Mouse (Mus musculus) myocyte (in vitro differentiated cells): ENCODE measurements around the gene A530084C06Rik. TPM values are rescaled to one million over a fixed set of nuclear protein-coding genes. Genes with fewer than 3 reads are reported as not detected.

Source experiments
- H3K27me3 ChIP-seq: one replicate; pipeline ENCODE4 v1.6.1; 2011; ENCODE audit not compliant: control insufficient read depth, insufficient read depth, insufficient read length
- H3K36me3 ChIP-seq: one replicate; pipeline ENCODE4 v1.6.1; 2011; ENCODE audit not compliant: control insufficient read depth, insufficient read depth
- H3K4me2 ChIP-seq: one replicate; pipeline ENCODE4 v1.6.1; 2011; ENCODE audit warnings: low read depth, control low read depth
- H3K4me3 ChIP-seq: one replicate; pipeline ENCODE4 v1.5.1; 2011; ENCODE audit warnings: mild to moderate bottlenecking, control low read depth, moderate library complexity
- H3K79me2 ChIP-seq: one replicate; pipeline ENCODE4 v1.6.1; 2011; ENCODE audit not compliant: control insufficient read depth, insufficient read depth
- H3ac ChIP-seq: one replicate; pipeline ENCODE4 v1.6.1; 2011; ENCODE audit not compliant: control insufficient read depth, insufficient read length
- CEBPB ChIP-seq: IDR thresholded peaks from 2 replicates; pipeline ENCODE4 v1.6.1; 2011; ENCODE audit warnings: mild to moderate bottlenecking, moderate library complexity; ENCODE audit not compliant: poor library complexity, insufficient read depth, severe bottlenecking
- E2F4 ChIP-seq: IDR thresholded peaks from one replicate; pipeline ENCODE4 v1.6.1; 2011; ENCODE audit warnings: mild to moderate bottlenecking, control low read depth, moderate library complexity; ENCODE audit not compliant: insufficient read depth
- MAX ChIP-seq: IDR thresholded peaks from one replicate; pipeline ENCODE4 v1.6.1; 2011; ENCODE audit warnings: low read depth, mild to moderate bottlenecking, control low read depth
- MYOD1 ChIP-seq, 3 experiments: IDR thresholded peaks; one replicate each; pipeline ENCODE4 v1.6.1; 2011; ENCODE audit warnings: control low read depth in 2 of 3, low read depth in 2 of 3, mild to moderate bottlenecking in 2 of 3, moderate library complexity in 1 of 3; ENCODE audit not compliant: insufficient read length in 2 of 3, control insufficient read depth in 1 of 3
- MYOG ChIP-seq, 3 experiments: IDR thresholded peaks; one replicate each; pipeline ENCODE4 v1.6.1; 2011; ENCODE audit warnings: control low read depth in 2 of 3, low read depth in 2 of 3, mild to moderate bottlenecking in 2 of 3; ENCODE audit not compliant: insufficient read length in 2 of 3, control insufficient read depth in 1 of 3, insufficient read depth in 1 of 3
- POLR2A ChIP-seq: IDR thresholded peaks from one replicate; pipeline ENCODE4 v1.6.1; 2011; ENCODE audit warnings: low read depth, mild to moderate bottlenecking, control low read depth, moderate library complexity; ENCODE audit not compliant: insufficient read length
- POLR2AphosphoS2 ChIP-seq: IDR thresholded peaks from one replicate; pipeline ENCODE4 v1.6.1; 2011; ENCODE audit warnings: low read depth, control low read depth; ENCODE audit not compliant: insufficient read length
- REST ChIP-seq: IDR thresholded peaks from one replicate; pipeline ENCODE4 v1.6.1; 2011; ENCODE audit warnings: mild to moderate bottlenecking, control low read depth, moderate library complexity; ENCODE audit not compliant: insufficient read depth, insufficient read length
- SRF ChIP-seq: IDR thresholded peaks from one replicate; pipeline ENCODE4 v1.6.1; 2011; ENCODE audit warnings: low read depth; ENCODE audit not compliant: control insufficient read depth, insufficient read length
- TCF12 ChIP-seq: IDR thresholded peaks from one replicate; pipeline ENCODE4 v1.6.1; 2011; ENCODE audit warnings: mild to moderate bottlenecking, control low read depth; ENCODE audit not compliant: poor library complexity, insufficient read depth, severe bottlenecking
- TCF3 ChIP-seq: IDR thresholded peaks from one replicate; pipeline ENCODE4 v1.6.1; 2011; ENCODE audit warnings: low read depth, control low read depth; ENCODE audit not compliant: insufficient read length
- USF1 ChIP-seq: IDR thresholded peaks from one replicate; pipeline ENCODE4 v1.6.1; 2011; ENCODE audit warnings: low read depth, mild to moderate bottlenecking, control low read depth, moderate library complexity
- polyA plus RNA-seq: library from polyadenylated mRNA; unstranded; fragments of >200 nt; fragmentation: generic; extraction: Trizol; gene quantifications from one replicate; pipeline ENCODE4 v1.2.1, GENCODE M21; 2012; ENCODE audit warnings: missing spikeins

The A530084C06Rik gene
- polyA plus RNA-seq, 1 experiment = not detected

- no peaks in the 10 kb centered on the region for H3K79me2 ChIP-seq
- H3K36me3 ChIP-seq = no peaks in the 10 kb centered on the region
- H3K27me3 ChIP-seq = no peaks in the 10 kb centered on the region
- H3K4me3 ChIP-seq = no peak overlapping the region
- H3K4me2 ChIP-seq = no peak overlapping the region
- H3ac ChIP-seq = no peak overlapping the region
- TF ChIP-seq REST (no peak), TCF3 (no peak), TCF12 (no peak), POLR2A (no peak), POLR2AphosphoS2 (no peak), E2F4 (no peak), USF1 (no peak), CEBPB (no peak), MYOD1 (IDR thresholded peaks at IDR 0.05; ENCODE audit: control insufficient read depth in 1 of 3, insufficient read length in 2 of 3, low read depth in 2 of 3) (no peak), SRF (no peak), MYOG (IDR thresholded peaks at IDR 0.05; ENCODE audit: control insufficient read depth in 1 of 3, insufficient read depth in 1 of 3, insufficient read length in 2 of 3, low read depth in 2 of 3) (no peak), MAX (no peak)
These were observed 12.3 kb downstream of the A530084C06Rik start for GRCm38 (mm10) chr13:31546784-31547183.

GRCm38 (mm10) chr13:31543021-31543420 is 16.1 kb downstream of the A530084C06Rik start:
- Histone ChIP-seq H3K36me3 (no peaks in the 10 kb centered on the region), H3ac (no peak overlapping the region), H3K4me3 (no peak overlapping the region), H3K27me3 (no peaks in the 10 kb centered on the region), H3K4me2 (no peak overlapping the region), H3K79me2 (no peaks in the 10 kb centered on the region)
- TF ChIP-seq TCF12 = no peak
- no peak for TF ChIP-seq MYOG (IDR thresholded peaks at IDR 0.05; ENCODE audit: control insufficient read depth in 1 of 3, insufficient read depth in 1 of 3, insufficient read length in 2 of 3, low read depth in 2 of 3)
- no peak for TF ChIP-seq USF1
- TF ChIP-seq CEBPB = no peak

GRCm38 (mm10) chr13:31534726-31535125 is 24.4 kb downstream of the A530084C06Rik start:
- no peak for TF ChIP-seq MYOG (IDR thresholded peaks at IDR 0.05; ENCODE audit: control insufficient read depth in 1 of 3, insufficient read depth in 1 of 3, insufficient read length in 2 of 3, low read depth in 2 of 3)
- no peak for TF ChIP-seq SRF
- TF ChIP-seq USF1 = no peak
- no peak for TF ChIP-seq MAX
- TF ChIP-seq TCF12 = no peak
- no peak for TF ChIP-seq POLR2A
- TF ChIP-seq CEBPB = no peak
- no peaks in the 10 kb centered on the region for H3K79me2 ChIP-seq

GRCm38 (mm10) chr13:31531651-31532061 is 27.5 kb downstream of the A530084C06Rik start:
- Histone ChIP-seq H3ac (no peak overlapping the region), H3K4me3 (no peak overlapping the region), H3K27me3 (no peaks in the 10 kb centered on the region), H3K79me2 (no peaks in the 10 kb centered on the region), H3K4me2 (peak overlapping the region; percentile 67), H3K36me3 (no peaks in the 10 kb centered on the region)
- TF ChIP-seq CEBPB = no peak
- TF ChIP-seq MYOD1 (IDR thresholded peaks at IDR 0.05; ENCODE audit: control insufficient read depth in 1 of 3, insufficient read length in 2 of 3, low read depth in 2 of 3) = no peak
- TF ChIP-seq USF1 = no peak
- TF ChIP-seq E2F4 = no peak
- TF ChIP-seq POLR2A = no peak
- no peak for TF ChIP-seq TCF3
- no peak for TF ChIP-seq REST
- no peak for TF ChIP-seq MAX
- no peak for TF ChIP-seq POLR2AphosphoS2
- no peak for TF ChIP-seq SRF
- TF ChIP-seq MYOG (IDR thresholded peaks at IDR 0.05; ENCODE audit: control insufficient read depth in 1 of 3, insufficient read depth in 1 of 3, insufficient read length in 2 of 3, low read depth in 2 of 3) = no peak
- TF ChIP-seq TCF12 = no peak

More at GRCm38 (mm10) chr13:31534726-31535125, 24.4 kb downstream of the A530084C06Rik start:
- H3K36me3 ChIP-seq = no peaks in the 10 kb centered on the region
- H3ac ChIP-seq = no peak overlapping the region
- no peaks in the 10 kb centered on the region for H3K27me3 ChIP-seq
- H3K4me2 ChIP-seq = no peak overlapping the region
- H3K4me3 ChIP-seq = no peak overlapping the region

GRCm38 (mm10) chr13:31531186-31531585 is 27.9 kb downstream of the A530084C06Rik start:
- Histone ChIP-seq H3ac (no peak overlapping the region), H3K36me3 (no peaks in the 10 kb centered on the region), H3K4me2 (peak overlapping the region; percentile 67), H3K4me3 (no peak overlapping the region), H3K27me3 (no peaks in the 10 kb centered on the region), H3K79me2 (no peaks in the 10 kb centered on the region)
- TF ChIP-seq TCF12 (no peak), USF1 (no peak), MYOG (IDR thresholded peaks at IDR 0.05; ENCODE audit: control insufficient read depth in 1 of 3, insufficient read depth in 1 of 3, insufficient read length in 2 of 3, low read depth in 2 of 3) (no peak), E2F4 (no peak), MAX (no peak), SRF (no peak), MYOD1 (IDR thresholded peaks at IDR 0.05; ENCODE audit: control insufficient read depth in 1 of 3, insufficient read length in 2 of 3, low read depth in 2 of 3) (no peak), POLR2AphosphoS2 (no peak), CEBPB (no peak), POLR2A (no peak), TCF3 (no peak), REST (no peak)
